Mouse (Mus musculus) heart, embryonic 16.5 days (tissue): ENCODE data around the gene Ptprk. TPM values are rescaled to one million over a fixed set of nuclear protein-coding genes. Genes with fewer than 3 reads are reported as not detected.
A peak's percentile ranks its signal among the peaks of the same experiment; 100 is the strongest.

ENCODE experiments used
- ATAC-seq: fragments of 200-750 bp; cut with Nextera tagmentation; replicated peaks from 2 replicates; pipeline ENCODE4 v1.8.0; 2017; ENCODE audit warnings: moderate number of reproducible peaks; ENCODE audit not compliant: insufficient read depth, low FRiP score; ENCODE audit errors: extremely low read depth
- H3K27ac ChIP-seq: fragments of 300-500 bp; sonication (generic); 2 replicates; pipeline ENCODE4 v1.5.1; 2014; ENCODE audit warnings: mild to moderate bottlenecking, low read length, control low read depth, moderate library complexity
- H3K27me3 ChIP-seq: fragments of 300-500 bp; sonication (generic); 2 replicates; pipeline ENCODE4 v1.6.1; 2014; ENCODE audit warnings: low read length, mixed read lengths; ENCODE audit not compliant: control insufficient read depth, insufficient read depth
- H3K36me3 ChIP-seq: fragments of 300-500 bp; sonication (generic); 2 replicates; pipeline ENCODE4 v1.6.1; 2014; ENCODE audit not compliant: control insufficient read depth, insufficient read depth
- H3K4me1 ChIP-seq: fragments of 300-500 bp; sonication (generic); 2 replicates; pipeline ENCODE4 v1.6.1; 2014; ENCODE audit warnings: low read length, mixed read lengths; ENCODE audit not compliant: control insufficient read depth, insufficient read depth
- H3K4me2 ChIP-seq: fragments of 300-500 bp; sonication (generic); 2 replicates; pipeline ENCODE4 v1.6.1; 2014; ENCODE audit warnings: low read depth, mild to moderate bottlenecking, control low read depth, low read length
- H3K4me3 ChIP-seq: fragments of 300-500 bp; sonication (generic); 2 replicates; pipeline ENCODE4 v1.5.1; 2014; ENCODE audit warnings: mild to moderate bottlenecking, control low read depth, low read length
- H3K9ac ChIP-seq: fragments of 300-500 bp; sonication (generic); 2 replicates; pipeline ENCODE4 v1.6.1; 2014; ENCODE audit warnings: low read length, control low read depth
- H3K9me3 ChIP-seq: fragments of 300-500 bp; sonication (generic); replicated peaks from 2 replicates; pipeline ENCODE4 v1.6.1; 2016; ENCODE audit warnings: low read length; ENCODE audit not compliant: control insufficient read depth
- WGBS: fragments of 180-500 bp; shearing (Covaris S2); extraction: QIAGEN DNeasy Blood & Tissue Kit; methylation state at CpG from one replicate; pipeline ENCODE4 v1.1.7; 2014; 5-methylcytosine and 5-hydroxymethylcytosine counted together
- polyA plus RNA-seq: library from polyadenylated mRNA; unstranded; fragments of >200 nt; fragmentation: Nextera tagmentation; extraction: Ambion mirVana; gene quantifications from 2 replicates; pipeline ENCODE4 v1.2.1, GENCODE M21; 2015

Gene Ptprk
- polyA plus RNA-seq, 1 experiment from 2014 or later: 42.5 TPM

- H3K4me3 ChIP-seq: no peak overlapping the region
- ATAC-seq: no peak
- no peaks in the 10 kb centered on the region for H3K36me3 ChIP-seq
- H3K4me2 ChIP-seq: no peak overlapping the region
- H3K9ac ChIP-seq: no peak overlapping the region
- peaks cover 23% of the 10 kb centered on the region for H3K4me1 ChIP-seq
- H3K27me3 ChIP-seq: no peaks in the 10 kb centered on the region
- H3K27ac ChIP-seq: no peak overlapping the region
- H3K9me3 ChIP-seq: no peaks in the 10 kb centered on the region
Measured at GRCm38 (mm10) chr10:28161306-28161705, 86.7 kb downstream of the Ptprk start.

- Histone ChIP-seq H3K4me3 (no peak overlapping the region), H3K4me2 (0 out of 2 replicates have a peak overlapping the region, but pooled peaks have one; percentile 4), H3K36me3 (no peaks in the 10 kb centered on the region), H3K9me3 (no peaks in the 10 kb centered on the region), H3K27ac (peak overlapping the region; percentile 31), H3K9ac (no peak overlapping the region), H3K4me1 (peaks cover 31% of the 10 kb centered on the region), H3K27me3 (no peaks in the 10 kb centered on the region)
- no peak for ATAC-seq
Measured at GRCm38 (mm10) chr10:28164250-28164649, 89.6 kb downstream of the Ptprk start.

GRCm38 (mm10) chr10:28164746-28165145, 90.1 kb downstream of the Ptprk start:
- Histone ChIP-seq H3K27ac (no peak overlapping the region), H3K27me3 (no peaks in the 10 kb centered on the region), H3K9me3 (no peaks in the 10 kb centered on the region), H3K36me3 (no peaks in the 10 kb centered on the region), H3K4me3 (no peak overlapping the region), H3K9ac (no peak overlapping the region), H3K4me2 (no peak overlapping the region), H3K4me1 (peaks cover 31% of the 10 kb centered on the region)
- no peak for ATAC-seq

GRCm38 (mm10) chr10:28166610-28167009, 92.0 kb downstream of the Ptprk start:
- Histone ChIP-seq H3K4me3 (no peak overlapping the region), H3K36me3 (no peaks in the 10 kb centered on the region; the same call in 1 of the 2 replicates), H3K4me1 (peaks cover 31% of the 10 kb centered on the region), H3K4me2 (no peak overlapping the region), H3K27me3 (no peaks in the 10 kb centered on the region), H3K9me3 (no peaks in the 10 kb centered on the region), H3K27ac (no peak overlapping the region), H3K9ac (no peak overlapping the region)
- ATAC-seq: no peak
- WGBS: 82% methylated on average over 1 of the region's 1 CpGs

GRCm38 (mm10) chr10:28167097-28167496, 92.5 kb downstream of the Ptprk start:
- no peak overlapping the region for H3K9ac ChIP-seq
- 35% methylated on average over 2 of the region's 2 CpGs for WGBS
- no peaks in the 10 kb centered on the region; the same call in 1 of the 2 replicates for H3K36me3 ChIP-seq
- no peak overlapping the region for H3K27ac ChIP-seq
- no peak overlapping the region for H3K4me2 ChIP-seq
- no peaks in the 10 kb centered on the region for H3K9me3 ChIP-seq
- peaks cover 31% of the 10 kb centered on the region for H3K4me1 ChIP-seq
- H3K4me3 ChIP-seq: no peak overlapping the region
- no peaks in the 10 kb centered on the region for H3K27me3 ChIP-seq
- no peak for ATAC-seq

GRCm38 (mm10) chr10:28171196-28171595, 96.6 kb downstream of the Ptprk start:
- ATAC-seq: no peak
- Histone ChIP-seq H3K27me3 (no peaks in the 10 kb centered on the region), H3K4me3 (no peak overlapping the region), H3K9ac (no peak overlapping the region), H3K27ac (no peak overlapping the region), H3K9me3 (no peaks in the 10 kb centered on the region), H3K36me3 (no peaks in the 10 kb centered on the region; the same call in 1 of the 2 replicates), H3K4me1 (peaks cover 9% of the 10 kb centered on the region; the same call in 1 of the 2 replicates), H3K4me2 (no peak overlapping the region)
- WGBS: 80% methylated on average over 1 of the region's 1 CpGs

GRCm38 (mm10) chr10:28178876-28179275, 104.3 kb downstream of the Ptprk start:
- no peaks in the 10 kb centered on the region for H3K9me3 ChIP-seq
- H3K4me1 ChIP-seq: 0 out of 2 replicates have a peak, but pooled peaks cover 5% of the 10 kb centered on the region
- H3K27me3 ChIP-seq: no peaks in the 10 kb centered on the region
- H3K36me3 ChIP-seq: no peaks in the 10 kb centered on the region
- ATAC-seq: no peak
- H3K9ac ChIP-seq: no peak overlapping the region
- peak overlapping the region; percentile 1; the same call in 1 of the 2 replicates for H3K27ac ChIP-seq
- 40% methylated on average over 4 of the region's 4 CpGs for WGBS
- no peak overlapping the region for H3K4me2 ChIP-seq
- H3K4me3 ChIP-seq: no peak overlapping the region

GRCm38 (mm10) chr10:28182081-28182480, 107.5 kb downstream of the Ptprk start:
- 84% methylated on average over 3 of the region's 3 CpGs for WGBS

GRCm38 (mm10) chr10:28184675-28185074, 110.1 kb downstream of the Ptprk start:
- no peak overlapping the region for H3K4me3 ChIP-seq
- H3K9ac ChIP-seq: no peak overlapping the region
- no peaks in the 10 kb centered on the region for H3K9me3 ChIP-seq
- no peaks in the 10 kb centered on the region for H3K36me3 ChIP-seq
- 67% methylated on average over 6 of the region's 6 CpGs for WGBS
- H3K27me3 ChIP-seq: no peaks in the 10 kb centered on the region
- no peak for ATAC-seq
- peaks cover 11% of the 10 kb centered on the region for H3K4me1 ChIP-seq
- no peak overlapping the region for H3K4me2 ChIP-seq
- H3K27ac ChIP-seq: no peak overlapping the region

More at GRCm38 (mm10) chr10:28182081-28182480, 107.5 kb downstream of the Ptprk start:
- Histone ChIP-seq H3K9me3 (no peaks in the 10 kb centered on the region), H3K27me3 (no peaks in the 10 kb centered on the region), H3K4me3 (no peak overlapping the region), H3K4me2 (no peak overlapping the region), H3K4me1 (peaks cover 16% of the 10 kb centered on the region), H3K36me3 (no peaks in the 10 kb centered on the region), H3K27ac (no peak overlapping the region), H3K9ac (no peak overlapping the region)
- ATAC-seq: no peak
